Mouse (Mus musculus) liver, embryonic 14.5 days (tissue): Measurements from ENCODE around the gene Efr3b.

ENCODE experiments used
- CTCF ChIP-seq: IDR thresholded peaks from 2 replicates; pipeline ENCODE4 v1.5.1; 2016; ENCODE audit warnings: antibody characterized with exemption, low read depth, control low read depth
- EP300 ChIP-seq: IDR thresholded peaks from 2 replicates; pipeline ENCODE4 v1.6.1; 2016; ENCODE audit warnings: antibody characterized with exemption, low read depth

GRCm38 (mm10) chr12:4015255-4015654 lies 23.5 kb downstream of the Efr3b start:
- TF ChIP-seq CTCF, result no peak
- no peak for TF ChIP-seq EP300
